Comparison of ENCODE assay signal across 9 mouse cellular contexts in the genomic region with DNA sequence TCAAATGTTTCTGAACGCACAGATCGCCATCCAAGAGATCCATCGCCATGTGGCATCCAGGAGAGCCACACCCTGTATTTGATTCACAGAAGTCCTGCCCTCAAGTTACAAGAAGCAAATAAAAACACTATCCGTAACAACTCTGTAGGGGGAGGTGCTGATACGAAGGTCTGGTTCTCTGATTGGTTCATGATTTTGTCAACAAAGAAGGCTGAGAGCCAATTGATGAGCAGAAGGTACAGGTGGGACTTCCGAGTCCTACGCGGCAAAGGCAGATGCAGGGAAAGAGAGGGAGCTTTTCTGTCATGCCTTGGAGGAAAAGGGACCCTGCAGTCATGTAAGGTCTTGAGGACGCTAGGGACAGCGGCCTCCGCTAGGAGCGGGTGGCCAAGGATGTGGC. TPM values are rescaled to one million over a fixed set of nuclear protein-coding genes. Genes with fewer than 3 reads are reported as not detected.
A peak's percentile ranks its signal among the peaks of the same experiment; 100 is the strongest.
DNase-seq lines count a peak whose midpoint lies in the region; ATAC-seq and TF ChIP-seq lines count a peak whose summit lies in the region.
"Had no signal": no experiment of that assay in that cellular context is flagged by ENCODE, and none has a peak within 500 bp of the region (broad histone marks: within the 10 kb centered on the region; RNA-seq: fewer than 3 reads in every experiment).

No protein-coding gene starts in this region.

- intact Hi-C loops in left cerebral cortex, postnatal 36 days (cut with DNase I) = no loop called here

- H3K27ac ChIP-seq in kidney, adult 2 months (ENCODE audit: insufficient read depth, low read depth, low read length) = no peak overlapping the region
- H3K27ac ChIP-seq in embryonic facial prominence, embryonic 14.5 days (replicated peaks; ENCODE audit: low read depth, low read length) = no peak overlapping the region
- H3K27ac ChIP-seq in kidney, embryonic 14.5 days (ENCODE audit: low read depth, low read length) = no peak overlapping the region
- no peak overlapping the region for H3K27ac ChIP-seq in neural tube, embryonic 15.5 days (replicated peaks)

- WGBS in kidney, adult 2 months = 82% methylated on average over 12 of the region's 12 CpGs
- WGBS in embryonic facial prominence, embryonic 14.5 days = 68% methylated on average over 12 of the region's 12 CpGs
- 73% methylated on average over 12 of the region's 12 CpGs for WGBS in kidney, embryonic 14.5 days
- WGBS in neural tube, embryonic 15.5 days = 74% methylated on average over 12 of the region's 12 CpGs

- TF ChIP-seq CTCF in kidney, adult 2 months (conservative IDR thresholded peaks at IDR 0.05; ENCODE audit: insufficient read depth, insufficient read length, low read depth, low read length) = no peak

- TF ChIP-seq POLR2A in kidney, adult 2 months (IDR thresholded peaks at IDR 0.05; ENCODE audit: low read depth, low read length) = no peak

- 0 out of 2 replicates have a peak overlapping the region, but pooled peaks have one; percentile 29 for H3K4me2 ChIP-seq in embryonic facial prominence, embryonic 14.5 days (ENCODE audit: low read depth, low read length)
- H3K4me2 ChIP-seq in kidney, embryonic 14.5 days (replicated peaks; ENCODE audit: low read depth, low read length) = peak overlapping the region; percentile 17; the same call in 1 of the 2 replicates
- peak overlapping the region; percentile 45 for H3K4me2 ChIP-seq in neural tube, embryonic 15.5 days

- no peak for ATAC-seq in embryonic facial prominence, embryonic 14.5 days (ENCODE audit: low read depth)
- peak; percentile 36; the same call in 1 of the 2 replicates for ATAC-seq in kidney, embryonic 14.5 days (ENCODE audit: low FRiP score, low TSS enrichment)
- no peak for ATAC-seq in neural tube, embryonic 15.5 days (ENCODE audit: low FRiP score)

- no peaks in the 10 kb centered on the region for H3K27me3 ChIP-seq in kidney, adult 2 months (replicated peaks; ENCODE audit: control insufficient read depth, insufficient read depth, low read length)
- H3K27me3 ChIP-seq in embryonic facial prominence, embryonic 14.5 days (replicated peaks; ENCODE audit: control insufficient read depth, insufficient read depth, low read length) = no peaks in the 10 kb centered on the region
- no peaks in the 10 kb centered on the region for H3K27me3 ChIP-seq in kidney, embryonic 14.5 days (ENCODE audit: control insufficient read depth, insufficient read depth, low read length)
- no peaks in the 10 kb centered on the region for H3K27me3 ChIP-seq in neural tube, embryonic 15.5 days (replicated peaks)

- H3K9me3 ChIP-seq in embryonic facial prominence, embryonic 14.5 days (ENCODE audit: control insufficient read depth, low read length) = no peaks in the 10 kb centered on the region
- H3K9me3 ChIP-seq in kidney, embryonic 14.5 days (ENCODE audit: control insufficient read depth, low read length) = no peaks in the 10 kb centered on the region
- H3K9me3 ChIP-seq in neural tube, embryonic 15.5 days (replicated peaks) = no peaks in the 10 kb centered on the region

- peak; percentile 15 for DNase-seq in kidney, adult 2 months
- DNase-seq in kidney, postnatal 25 days = no peak
- peak; percentile 36 for DNase-seq in embryonic facial prominence, embryonic 14.5 days (ENCODE audit: low spot score)
- no peak for DNase-seq in left cerebral cortex, postnatal 36 days (ENCODE audit: low spot score in 2 of 2)
- DNase-seq in Muller cell, postnatal 12 days (ENCODE audit: inconsistent ontology term) = no peak
- DNase-seq in right cerebral cortex, postnatal 10 days (ENCODE audit: low spot score in 2 of 2) = no peak
- DNase-seq: gastrocnemius, postnatal 10 days had no signal

- H3K36me3 ChIP-seq in kidney, adult 2 months (ENCODE audit: control insufficient read depth, insufficient read depth, low read length) = no peaks in the 10 kb centered on the region
- peaks cover 7% of the 10 kb centered on the region; the same call in 1 of the 2 replicates for H3K36me3 ChIP-seq in embryonic facial prominence, embryonic 14.5 days (ENCODE audit: control insufficient read depth, insufficient read depth, low read length)
- H3K36me3 ChIP-seq in kidney, embryonic 14.5 days (ENCODE audit: control insufficient read depth, insufficient read depth, low read length) = peaks cover 7% of the 10 kb centered on the region; the same call in 1 of the 2 replicates
- no peaks in the 10 kb centered on the region for H3K36me3 ChIP-seq in neural tube, embryonic 15.5 days

- H3K4me1 ChIP-seq in kidney, adult 2 months (ENCODE audit: control insufficient read depth, insufficient read depth, low read length) = peaks cover 11% of the 10 kb centered on the region; the same call in 1 of the 2 replicates
- peaks cover 35% of the 10 kb centered on the region for H3K4me1 ChIP-seq in embryonic facial prominence, embryonic 14.5 days (ENCODE audit: control insufficient read depth, insufficient read depth, low read length)
- H3K4me1 ChIP-seq in kidney, embryonic 14.5 days (ENCODE audit: control insufficient read depth, insufficient read depth, low read length) = peaks cover 22% of the 10 kb centered on the region
- peaks cover 6% of the 10 kb centered on the region; the same call in 1 of the 2 replicates for H3K4me1 ChIP-seq in neural tube, embryonic 15.5 days

- H3K4me3 ChIP-seq in kidney, adult 2 months (ENCODE audit: insufficient read depth, low read depth, low read length) = no peak overlapping the region
- 0 out of 2 replicates have a peak overlapping the region, but pooled peaks have one; percentile 0 for H3K4me3 ChIP-seq in embryonic facial prominence, embryonic 14.5 days (ENCODE audit: low read depth, low read length)
- H3K4me3 ChIP-seq in kidney, embryonic 14.5 days (ENCODE audit: low read length) = no peak overlapping the region
- peak overlapping the region; percentile 26 for H3K4me3 ChIP-seq in neural tube, embryonic 15.5 days (replicated peaks)

- H3K9ac ChIP-seq in embryonic facial prominence, embryonic 14.5 days (ENCODE audit: low read depth, low read length) = no peak overlapping the region
- no peak overlapping the region for H3K9ac ChIP-seq in kidney, embryonic 14.5 days (ENCODE audit: low read depth, low read length)
- H3K9ac ChIP-seq in neural tube, embryonic 15.5 days (replicated peaks) = no peak overlapping the region

RNA-seq across cellular contexts. Expression of a gene that starts 53.0 kb away (rescaled TPM):
- 2.6 and 2.7 TPM in 2 replicates for polyA plus RNA-seq in kidney, adult 2 months (2012; rRNA removed)
- polyA plus RNA-seq in embryonic facial prominence, embryonic 14.5 days (2014; fragmentation: Nextera tagmentation; extraction: Ambion mirVana) = 89.0 and 93.5 TPM in 2 replicates
- polyA plus RNA-seq in kidney, embryonic 14.5 days (2014; fragmentation: Nextera tagmentation; extraction: Ambion mirVana) = 74.4 and 88.4 TPM in 2 replicates
- 5.0 and 11.7 TPM in 2 replicates for polyA plus RNA-seq in neural tube, embryonic 15.5 days (2015; fragmentation: Nextera tagmentation; extraction: Ambion mirVana)
- 1 to 10 TPM in 1 of 2 experiments, under 1 TPM in 1; 0.64 to 1.4 TPM for total RNA-seq in left cerebral cortex, postnatal 36 days (2021)

Comparison
In these comparisons a context has a peak if more than half of its experiments do, and no peak if none do; other contexts are left out.
1. DNase-seq: peak in kidney, adult 2 months (single experiment) and embryonic facial prominence, embryonic 14.5 days (single experiment); none in kidney, postnatal 25 days (0 of 2), left cerebral cortex, postnatal 36 days (0 of 2), Muller cell, postnatal 12 days (single experiment) and right cerebral cortex, postnatal 10 days (0 of 2).
2. H3K4me3 ChIP-seq: peak in embryonic facial prominence, embryonic 14.5 days (single experiment) and neural tube, embryonic 15.5 days (single experiment); none in kidney, adult 2 months (single experiment) and kidney, embryonic 14.5 days (single experiment).
3. Peak in every context shown above with its lines, with median percentiles within 50 percentile points of each other: H3K4me2 ChIP-seq.